Mouse (Mus musculus) left cerebral cortex, postnatal 25 days (tissue): ENCODE results near the gene Sclt1. TPM values are rescaled to one million over a fixed set of nuclear protein-coding genes. Genes with fewer than 3 reads are reported as not detected.

Experiments
- DNase-seq, 2 experiments: peaks; one replicate each; pipeline ENCODE4 v3.0.0; 2022; ENCODE audit warnings: low spot score in 2 of 2, mixed read lengths in 1 of 2
- intact Hi-C: fragments of 180-260 bp; cut with DNase I; formaldehyde crosslinking; loops from one replicate; pipeline ENCODE4 v1.15.1; 2025
- total RNA-seq, 2 experiments: library from RNA; stranded (reverse); gene quantifications; 2 replicates each; pipeline ENCODE4 v1.2.3; 2021

Gene Sclt1
- total RNA-seq, 2 experiments from 2014 or later, result 18.2 to 22.1 TPM

GRCm38 (mm10) chr3:41590695-41591559, 151.4 kb downstream of the Sclt1 start:
- intact Hi-C loops, result loop anchor here (5.0 kb wide), 1 partner anchor 409 kb away; no protein-coding TSS in a partner anchor

DNA sequence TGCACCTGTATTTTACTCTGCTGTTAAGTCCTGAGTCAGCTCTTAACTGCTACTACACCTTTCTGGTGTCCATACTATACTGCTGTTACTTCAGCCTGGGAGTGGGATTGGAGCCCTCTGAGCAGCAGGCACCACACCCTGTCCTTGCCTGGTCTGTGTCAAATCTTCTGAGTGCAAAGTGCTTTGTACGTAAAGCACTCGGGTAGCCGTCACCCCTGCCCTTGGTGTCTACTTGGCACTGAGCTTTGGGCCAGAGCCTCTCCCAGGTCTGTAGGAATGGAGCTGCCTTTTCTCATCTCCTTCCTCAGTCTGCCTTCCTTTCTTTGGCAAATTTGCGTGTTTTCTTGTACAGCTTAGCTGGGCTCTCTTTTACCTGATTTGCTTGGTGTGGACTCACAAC, 152.3 kb downstream of the Sclt1 start:
- intact Hi-C loops, result loop anchor here (5.0 kb wide), 1 partner anchor 408 kb away; no protein-coding TSS in a partner anchor
- no peak for DNase-seq

More at GRCm38 (mm10) chr3:41590695-41591559, 151.4 kb downstream of the Sclt1 start:
- no peak for DNase-seq

DNA sequence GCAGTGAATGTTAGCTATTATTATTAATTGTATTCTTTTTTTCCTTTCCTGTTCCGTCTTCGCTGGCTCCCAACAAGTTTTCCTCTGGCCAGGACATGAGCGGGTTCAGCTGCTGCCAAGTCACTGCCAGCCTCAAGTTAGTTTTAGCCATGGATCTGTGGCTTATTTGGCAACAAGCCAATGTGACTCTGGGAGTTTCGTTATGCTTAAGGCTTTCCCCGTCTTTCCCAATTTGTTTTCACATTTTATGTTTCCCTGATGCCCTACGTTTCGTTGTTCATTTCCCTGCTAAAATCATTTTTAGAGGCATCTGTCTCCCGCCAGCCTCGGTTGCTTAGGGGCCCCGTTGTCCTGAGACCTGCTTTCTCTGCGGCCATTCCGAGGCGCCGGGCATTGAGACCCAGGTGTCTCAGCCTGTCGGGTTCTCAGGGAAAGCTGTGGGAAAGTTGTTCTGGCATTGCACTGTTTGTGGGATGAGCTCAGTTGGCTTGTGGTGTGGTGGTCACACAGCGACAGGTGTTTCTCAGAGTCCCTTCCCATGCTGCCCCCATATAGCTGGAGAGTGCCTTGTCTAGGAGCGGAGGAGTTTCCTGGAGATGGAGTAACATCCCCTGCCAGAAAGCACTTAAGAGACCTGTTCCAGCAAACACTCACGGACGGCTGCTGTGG, 152.9 kb downstream of the Sclt1 start:
- intact Hi-C loops, result no loop called here
- DNase-seq, result no peak

- intact Hi-C loops, result no loop called here
- DNase-seq, result no peak
These were observed 153.8 kb downstream of the Sclt1 start for GRCm38 (mm10) chr3:41588495-41588894.

GRCm38 (mm10) chr3:41587588-41587987, 154.7 kb downstream of the Sclt1 start:
- no peak for DNase-seq
- intact Hi-C loops, result no loop called here

GRCm38 (mm10) chr3:41586917-41587316, 155.4 kb downstream of the Sclt1 start:
- DNase-seq, result no peak
- intact Hi-C loops, result no loop called here

DNA sequence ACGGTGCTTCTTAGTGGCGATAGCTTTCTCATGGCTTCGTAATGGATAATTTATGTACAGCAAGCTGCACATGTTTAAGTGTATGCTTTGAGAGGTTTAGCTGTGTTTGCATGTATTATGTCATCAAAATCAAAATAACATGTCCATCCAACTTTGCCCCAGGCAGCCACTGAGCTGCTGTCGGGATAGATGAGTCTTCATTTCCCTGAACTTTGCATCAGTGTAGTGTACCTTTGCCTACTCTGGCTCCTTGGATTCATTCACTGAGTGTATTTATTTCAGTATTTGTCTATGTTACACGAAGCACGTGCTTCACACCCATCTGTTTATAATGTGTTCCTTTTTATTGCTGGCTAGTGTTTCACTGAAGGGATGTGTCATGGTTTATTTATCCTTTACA, 156.0 kb downstream of the Sclt1 start:
- no peak for DNase-seq
- intact Hi-C loops, result no loop called here

- intact Hi-C loops, result no loop called here
- DNase-seq, result no peak
These were observed 156.8 kb downstream of the Sclt1 start for GRCm38 (mm10) chr3:41585548-41585947.

DNA sequence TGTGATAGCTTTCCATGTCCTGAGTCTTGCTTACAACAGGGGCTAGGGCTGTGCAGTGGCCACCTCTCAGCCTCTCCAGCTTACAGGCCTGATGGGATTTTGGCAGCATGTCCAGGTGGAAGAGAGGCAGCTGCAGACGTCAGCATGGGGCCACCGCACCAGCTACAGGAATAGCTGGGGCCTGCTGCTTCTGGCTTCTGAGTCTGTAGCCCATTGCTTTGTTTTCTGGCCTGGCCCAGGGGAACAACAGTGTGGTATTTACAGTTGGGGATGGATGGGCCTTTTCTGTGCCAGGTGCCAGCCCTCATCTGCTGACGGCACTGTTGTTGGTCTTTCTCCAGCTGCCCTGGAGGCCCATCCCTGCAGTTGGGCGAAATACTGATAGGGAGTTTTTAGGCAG, 158.7 kb downstream of the Sclt1 start:
- no peak for DNase-seq
- intact Hi-C loops, result no loop called here

GRCm38 (mm10) chr3:41583092-41583491, 159.2 kb downstream of the Sclt1 start:
- no peak for DNase-seq
- intact Hi-C loops, result no loop called here

GRCm38 (mm10) chr3:41582256-41582655, 160.1 kb downstream of the Sclt1 start:
- no peak for DNase-seq
- intact Hi-C loops, result no loop called here

GRCm38 (mm10) chr3:41581436-41581835, 160.9 kb downstream of the Sclt1 start:
- intact Hi-C loops, result no loop called here
- DNase-seq, result no peak

DNA sequence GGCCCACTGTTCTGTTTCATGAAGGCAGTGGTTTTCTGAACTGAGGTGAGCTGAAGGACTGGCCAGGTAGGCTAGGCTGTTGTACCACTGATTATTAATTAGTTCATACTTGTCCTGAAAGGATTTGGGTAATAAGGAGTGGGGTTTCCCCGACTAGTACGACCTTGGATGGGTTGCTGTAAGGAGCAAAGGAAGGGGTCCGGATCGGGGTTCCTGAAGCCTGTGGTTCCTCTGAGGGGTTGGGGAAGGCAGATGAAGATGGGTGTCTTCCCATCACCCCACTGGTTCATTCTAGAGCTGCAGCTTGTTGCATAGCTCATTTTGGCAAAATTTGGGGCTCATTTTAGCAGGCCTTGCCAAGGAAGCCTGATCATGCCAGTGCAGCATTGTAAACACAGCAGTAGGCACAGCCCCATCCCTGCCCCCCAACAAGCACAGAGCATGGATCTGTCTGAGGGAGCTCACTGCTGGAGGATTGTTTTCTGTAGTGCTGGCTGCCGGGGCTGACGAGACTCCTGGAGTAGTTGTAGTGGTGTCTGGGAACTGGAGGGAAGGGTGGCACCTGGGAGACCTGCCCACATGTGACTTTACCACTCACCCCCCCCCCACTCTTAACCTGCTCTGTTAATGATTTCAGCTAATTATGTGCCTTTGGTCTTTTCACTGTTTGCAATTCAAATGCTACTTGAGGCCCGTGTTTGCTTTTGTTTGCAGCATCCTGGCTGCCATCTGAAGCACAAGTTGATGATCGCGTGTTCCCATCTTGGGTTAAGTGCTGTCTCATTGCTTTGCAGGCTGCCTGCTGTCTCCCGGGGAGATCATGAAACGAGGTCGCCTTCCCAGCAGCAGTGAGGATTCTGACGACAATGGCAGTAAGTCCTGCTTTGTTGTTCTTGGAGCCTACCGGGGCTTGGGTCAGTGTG, 161.7 kb downstream of the Sclt1 start:
- DNase-seq, result no peak
- intact Hi-C loops, result no loop called here

DNA sequence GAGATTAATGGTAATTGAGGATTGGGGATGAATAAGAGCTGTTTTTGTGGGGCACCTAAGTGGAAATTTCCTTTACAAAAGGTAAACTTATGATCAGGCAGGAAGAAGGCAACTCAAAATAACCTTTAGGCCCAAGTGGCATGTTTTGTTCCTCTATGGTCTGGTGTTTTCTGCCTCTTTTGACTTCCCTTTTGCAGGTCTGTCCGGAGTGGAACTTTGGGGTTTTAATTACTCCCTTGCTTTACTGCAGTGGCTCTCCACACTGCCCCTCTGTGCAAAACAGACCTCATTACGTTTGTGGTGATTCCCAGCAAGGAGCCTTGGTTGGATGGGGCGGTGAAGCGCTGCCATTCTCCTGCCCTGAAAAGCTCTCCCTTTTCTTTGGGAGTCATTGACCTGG, 162.4 kb downstream of the Sclt1 start:
- intact Hi-C loops, result no loop called here
- DNase-seq, result no peak

DNA sequence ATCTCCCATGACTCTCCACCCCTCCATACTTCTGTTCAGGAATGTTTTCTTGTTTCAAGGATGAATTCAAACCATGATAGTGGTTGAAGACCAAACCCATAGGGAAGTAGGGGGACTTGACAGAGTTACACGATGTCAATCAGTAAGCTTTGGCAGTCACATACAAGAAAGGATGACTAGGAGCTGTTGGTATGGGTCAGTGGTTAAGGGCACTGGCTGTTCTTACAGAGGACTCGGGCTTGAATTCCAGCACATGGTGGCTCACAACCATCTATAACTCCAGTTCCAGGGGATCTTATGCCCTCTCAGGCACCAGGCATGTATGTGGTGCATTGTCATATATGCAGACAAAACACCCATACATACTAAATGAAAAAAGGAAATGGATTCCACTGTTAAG, 165.1 kb downstream of the Sclt1 start:
- intact Hi-C loops, result no loop called here

More for the DNA sequence above, 165.1 kb downstream of the Sclt1 start:
- DNase-seq, result no peak

Other genes with a start within 250 kb of the Sclt1 start
- gene Jade1, start 186.8 kb downstream of the Sclt1 start, total RNA-seq, result 10 to 100 TPM; 36.8 to 42.5 TPM
- 1 to 10 TPM; 8.3 to 9.1 TPM for gene D3Ertd751e, start 97 bp upstream of the Sclt1 start, total RNA-seq